Mouse (Mus musculus) spleen, adult 2 months (tissue): Measurements from ENCODE around the gene Zfp1. TPM values are rescaled to one million over a fixed set of nuclear protein-coding genes. Genes with fewer than 3 reads are reported as not detected.

Experiments
- DNase-seq, 2 experiments: peaks; one replicate each; pipeline versions ENCODE4 v3.0.0 to v3.0.0-alpha.2; 2012 to 2021; ENCODE audit warnings: low spot score in 2 of 2, low read depth in 1 of 2
- H3K27ac ChIP-seq: fragments of 200-500 bp; 2 replicates; pipeline ENCODE4 v1.5.1; 2012; ENCODE audit warnings: low read length, inconsistent platforms; ENCODE audit not compliant: insufficient read depth
- H3K27me3 ChIP-seq: fragments of 200-500 bp; 2 replicates; pipeline ENCODE4 v1.6.1; 2012; ENCODE audit warnings: mild to moderate bottlenecking, moderate library complexity, low read length, inconsistent platforms; ENCODE audit not compliant: control insufficient read depth, insufficient read depth
- H3K36me3 ChIP-seq: fragments of 200-500 bp; 2 replicates; pipeline ENCODE4 v1.6.1; 2012; ENCODE audit warnings: mild to moderate bottlenecking, low read length, inconsistent platforms; ENCODE audit not compliant: control insufficient read depth, insufficient read depth
- H3K4me1 ChIP-seq: fragments of 200-500 bp; 2 replicates; pipeline ENCODE4 v1.6.1; 2011; ENCODE audit warnings: inconsistent platforms; ENCODE audit not compliant: control insufficient read depth, insufficient read depth, insufficient read length
- H3K4me3 ChIP-seq: fragments of 200-500 bp; 2 replicates; pipeline ENCODE4 v1.5.1; 2011; ENCODE audit warnings: mild to moderate bottlenecking, inconsistent platforms; ENCODE audit not compliant: insufficient read depth, insufficient read length; ENCODE audit errors: extremely low read depth
- CTCF ChIP-seq: fragments of 200-500 bp; IDR thresholded peaks from 2 replicates; pipeline ENCODE4 v1.5.1; 2011; ENCODE audit warnings: mild to moderate bottlenecking, inconsistent platforms; ENCODE audit not compliant: insufficient read depth, insufficient read length, insufficient replicate concordance; ENCODE audit errors: extremely low read depth
- POLR2A ChIP-seq: fragments of 200-500 bp; IDR thresholded peaks from 2 replicates; pipeline ENCODE4 v1.6.1; 2011; ENCODE audit warnings: low read depth, low read length, inconsistent platforms
- WGBS: fragments of 180-500 bp; shearing (Covaris S2); methylation state at CpG from one replicate; pipeline ENCODE4 v1.1.7; 2018; 5-methylcytosine and 5-hydroxymethylcytosine counted together
- polyA plus RNA-seq: library from polyadenylated mRNA; depleted of rRNA; stranded (reverse); fragments of >200 nt; gene quantifications from 2 replicates; pipeline ENCODE4 v1.2.3, GENCODE M21; 2012

The Zfp1 gene
- polyA plus RNA-seq, 1 experiment = 4.9 TPM

- H3K4me1 ChIP-seq = no peaks in the 10 kb centered on the region
- no peak for DNase-seq
- TF ChIP-seq POLR2A (no peak), CTCF (no peak)
- no peak overlapping the region for H3K27ac ChIP-seq
- WGBS = 48% methylated on average over 19 of the region's 19 CpGs
- H3K4me3 ChIP-seq = no peak overlapping the region
- H3K36me3 ChIP-seq = no peaks in the 10 kb centered on the region
- no peaks in the 10 kb centered on the region for H3K27me3 ChIP-seq
Measured at GRCm38 (mm10) chr8:111628894-111629501, 14.2 kb upstream of the Zfp1 start.

- Histone ChIP-seq H3K4me1 (no peaks in the 10 kb centered on the region), H3K27me3 (no peaks in the 10 kb centered on the region), H3K36me3 (no peaks in the 10 kb centered on the region), H3K4me3 (peak within 1 kb of the TSS; percentile 44; the same call in 1 of the 2 replicates), H3K27ac (no peak within 1 kb of the TSS)
- TF ChIP-seq CTCF (no peak), POLR2A (no peak)
- 24% methylated on average over 13 of the region's 13 CpGs for WGBS
- DNase-seq = no peak
Measured at GRCm38 (mm10) chr8:111630105-111630521, 13.1 kb upstream of the Zfp1 start, which contains the start of gene Ldhd. TSS of gene Ldhd (minus strand) at chr8:111630374.

GRCm38 (mm10) chr8:111631589-111631988 lies 11.6 kb upstream of the Zfp1 start:
- no peaks in the 10 kb centered on the region for H3K4me1 ChIP-seq
- no peaks in the 10 kb centered on the region for H3K36me3 ChIP-seq
- DNase-seq = no peak
- no peak overlapping the region for H3K27ac ChIP-seq
- no peaks in the 10 kb centered on the region for H3K27me3 ChIP-seq
- WGBS = 97% methylated on average over 8 of the region's 8 CpGs
- H3K4me3 ChIP-seq = no peak overlapping the region
- no peak for TF ChIP-seq CTCF
- TF ChIP-seq POLR2A = no peak

- 95% methylated on average over 3 of the region's 3 CpGs for WGBS
- Histone ChIP-seq H3K27ac (no peak overlapping the region), H3K4me1 (no peaks in the 10 kb centered on the region), H3K27me3 (no peaks in the 10 kb centered on the region), H3K36me3 (no peaks in the 10 kb centered on the region), H3K4me3 (no peak overlapping the region)
- no peak for DNase-seq
- TF ChIP-seq POLR2A (no peak), CTCF (no peak)
Measured at GRCm38 (mm10) chr8:111632976-111633375, 10.2 kb upstream of the Zfp1 start.

- Histone ChIP-seq H3K27ac (no peak overlapping the region), H3K36me3 (no peaks in the 10 kb centered on the region), H3K27me3 (no peaks in the 10 kb centered on the region), H3K4me3 (no peak overlapping the region), H3K4me1 (peaks cover 7% of the 10 kb centered on the region; the same call in 1 of the 2 replicates)
- TF ChIP-seq POLR2A (no peak), CTCF (no peak)
- DNase-seq = no peak
Measured at GRCm38 (mm10) chr8:111638086-111638485, 5.1 kb upstream of the Zfp1 start.

GRCm38 (mm10) chr8:111641064-111641463 lies 2.1 kb upstream of the Zfp1 start:
- WGBS = 94% methylated on average over 2 of the region's 2 CpGs
- no peak overlapping the region for H3K27ac ChIP-seq
- no peaks in the 10 kb centered on the region for H3K27me3 ChIP-seq
- H3K36me3 ChIP-seq = no peaks in the 10 kb centered on the region
- H3K4me1 ChIP-seq = peaks cover 13% of the 10 kb centered on the region; the same call in 1 of the 2 replicates
- no peak overlapping the region for H3K4me3 ChIP-seq
- TF ChIP-seq CTCF (no peak), POLR2A (no peak)
- DNase-seq = no peak

- Histone ChIP-seq H3K4me3 (no peak overlapping the region), H3K27ac (peak overlapping the region; percentile 44; the same call in 1 of the 2 replicates), H3K36me3 (no peaks in the 10 kb centered on the region), H3K4me1 (peaks cover 13% of the 10 kb centered on the region; the same call in 1 of the 2 replicates), H3K27me3 (no peaks in the 10 kb centered on the region)
- no peak for TF ChIP-seq CTCF
- TF ChIP-seq POLR2A = no peak
- 6% methylated on average over 5 of the region's 5 CpGs for WGBS
- DNase-seq = no peak
Measured at GRCm38 (mm10) chr8:111642496-111642895, 705 bp upstream of the Zfp1 start.
